Mouse (Mus musculus) T-helper 2 cell (primary cell): ENCODE results near the gene Atp8b5.

Source experiments
- in situ Hi-C: fragments of 300-600 bp; cut with MboI, MseI; formaldehyde crosslinking; loops from one replicate; pipeline ENCODE4 v1.15.1; 2025; ENCODE audit warnings: high pct_unique_total_duplicates

The Atp8b5 gene

GRCm38 (mm10) chr4:43266623-43267322 is at the start of gene Atp8b5:
TSS of gene Atp8b5 (plus strand) at chr4:43267159.
- in situ Hi-C loops = no loop called here

DNA sequence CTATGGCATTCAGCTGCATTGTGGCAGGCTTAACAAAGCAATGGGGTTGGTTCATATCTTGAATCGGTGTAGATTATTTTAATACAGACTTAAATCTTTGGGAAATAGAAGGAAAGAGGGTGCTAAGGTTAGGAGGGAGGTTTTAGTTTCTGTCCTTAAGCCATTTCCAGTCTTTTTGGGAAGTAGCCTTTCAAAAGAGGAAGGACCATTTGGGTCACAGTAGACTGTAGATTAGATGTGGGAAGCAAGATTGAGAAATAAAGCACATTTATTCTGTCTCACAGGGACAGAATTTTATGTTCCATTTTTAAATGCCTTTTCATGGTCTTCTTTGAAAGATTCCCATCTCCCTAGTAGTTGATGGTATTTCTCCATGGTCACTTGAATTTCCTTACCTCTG is 49.0 kb upstream of the Atp8b5 start:
- in situ Hi-C loops = no loop called here

GRCm38 (mm10) chr4:43231821-43232220 is 35.1 kb upstream of the Atp8b5 start:
- in situ Hi-C loops = no loop called here

GRCm38 (mm10) chr4:43232985-43233384 is 34.0 kb upstream of the Atp8b5 start:
- in situ Hi-C loops = no loop called here

DNA sequence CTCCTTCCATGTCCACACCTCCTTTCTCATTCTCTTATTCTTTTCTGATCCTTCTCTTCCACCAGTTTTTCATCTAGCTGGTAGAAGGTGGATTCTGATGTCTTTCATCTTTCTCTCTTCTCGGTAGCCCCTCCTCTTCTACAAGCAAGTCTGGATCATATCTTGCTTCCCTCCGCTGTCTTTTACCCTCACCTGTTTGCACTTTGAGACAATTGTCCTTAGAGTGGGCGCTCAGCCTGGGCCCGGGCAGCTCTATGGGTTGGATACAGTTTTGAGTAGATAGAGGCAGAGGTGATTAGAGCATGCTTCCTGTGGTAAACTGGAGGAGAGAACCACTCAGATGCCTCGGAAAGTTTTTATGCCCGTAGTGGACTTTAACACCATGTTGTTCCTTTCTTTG is 33.5 kb upstream of the Atp8b5 start:
- in situ Hi-C loops = no loop called here

DNA sequence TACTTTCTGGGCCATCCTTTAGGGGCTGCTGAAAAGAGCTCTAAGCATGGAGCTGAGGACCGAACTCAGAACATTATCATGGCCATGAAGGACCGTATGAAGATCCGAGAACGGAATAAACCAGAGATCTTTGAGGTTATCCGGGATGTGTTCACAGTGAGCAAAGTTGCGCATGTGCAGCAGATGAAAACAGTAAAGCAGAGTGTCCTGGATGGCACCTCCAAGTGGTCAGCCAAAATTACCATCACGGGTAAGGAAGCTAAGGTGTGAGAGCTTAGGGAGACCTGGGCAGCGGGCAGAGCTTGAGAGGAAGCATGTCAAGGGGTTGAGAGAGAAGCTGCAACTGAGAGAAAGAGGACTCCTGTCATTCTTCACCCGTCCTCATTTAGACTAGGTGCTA is 30.1 kb upstream of the Atp8b5 start:
- in situ Hi-C loops = no loop called here

DNA sequence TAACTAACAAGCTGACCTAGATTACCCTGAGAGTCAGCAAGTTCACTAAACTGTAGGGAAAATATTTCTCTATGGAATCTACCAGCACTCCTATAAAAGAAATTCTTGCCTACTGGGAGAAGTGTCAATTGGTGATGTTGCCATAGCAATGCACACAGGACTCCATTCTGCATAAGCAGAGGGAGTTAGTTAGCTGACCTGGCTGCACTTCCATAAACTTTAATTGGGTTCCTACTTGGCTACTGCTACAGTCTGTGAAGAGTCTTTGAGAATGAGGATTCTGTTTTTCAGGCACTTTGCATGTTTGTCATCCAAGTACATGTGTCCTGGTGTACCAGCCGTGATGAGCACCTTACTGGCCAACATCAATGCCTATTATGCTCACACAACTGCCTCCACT is 26.2 kb upstream of the Atp8b5 start:
- in situ Hi-C loops = no loop called here

GRCm38 (mm10) chr4:43244022-43244421 is 22.9 kb upstream of the Atp8b5 start:
- in situ Hi-C loops = no loop called here

DNA sequence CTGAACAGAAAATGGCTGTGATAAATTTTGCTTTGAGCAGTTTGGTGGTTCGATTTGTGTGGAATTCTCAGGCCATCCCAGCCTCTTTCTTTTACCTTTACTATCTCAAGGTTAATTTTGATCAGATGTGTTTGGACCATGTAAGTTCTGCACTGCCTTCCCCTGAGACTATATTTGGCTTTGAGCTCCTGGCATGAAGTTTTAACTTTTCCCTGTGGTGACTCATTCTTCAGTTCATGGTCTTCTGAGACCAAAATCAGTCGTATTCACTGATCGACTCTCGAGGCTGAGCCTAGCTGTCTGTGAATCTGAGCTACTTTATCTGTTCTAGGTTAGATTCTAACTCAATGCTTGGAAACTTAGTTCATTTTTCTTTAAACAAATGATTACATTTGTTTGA is 21.2 kb upstream of the Atp8b5 start:
- in situ Hi-C loops = no loop called here

- in situ Hi-C loops = no loop called here
These were observed 18.9 kb upstream of the Atp8b5 start for GRCm38 (mm10) chr4:43248026-43248425.

DNA sequence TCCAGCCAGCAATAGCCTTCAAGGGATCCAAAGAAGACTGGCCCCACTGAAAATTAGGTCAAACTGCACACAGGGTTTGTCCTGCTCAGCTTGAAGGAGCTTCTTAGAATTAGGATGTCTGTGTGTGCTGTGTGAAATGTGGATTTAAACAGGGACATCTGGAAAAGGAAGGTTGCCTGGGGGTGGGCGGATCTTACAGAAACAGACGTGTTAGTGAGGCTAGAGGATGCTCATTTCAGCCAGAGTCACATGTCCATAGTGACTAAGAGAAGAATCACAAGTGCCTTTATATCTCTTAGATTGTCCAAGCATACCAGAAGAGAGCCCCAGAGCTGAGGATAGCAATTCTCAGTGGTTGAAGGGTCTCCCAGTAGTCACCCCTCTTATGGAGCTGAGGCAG is 18.1 kb upstream of the Atp8b5 start:
- in situ Hi-C loops = no loop called here

DNA sequence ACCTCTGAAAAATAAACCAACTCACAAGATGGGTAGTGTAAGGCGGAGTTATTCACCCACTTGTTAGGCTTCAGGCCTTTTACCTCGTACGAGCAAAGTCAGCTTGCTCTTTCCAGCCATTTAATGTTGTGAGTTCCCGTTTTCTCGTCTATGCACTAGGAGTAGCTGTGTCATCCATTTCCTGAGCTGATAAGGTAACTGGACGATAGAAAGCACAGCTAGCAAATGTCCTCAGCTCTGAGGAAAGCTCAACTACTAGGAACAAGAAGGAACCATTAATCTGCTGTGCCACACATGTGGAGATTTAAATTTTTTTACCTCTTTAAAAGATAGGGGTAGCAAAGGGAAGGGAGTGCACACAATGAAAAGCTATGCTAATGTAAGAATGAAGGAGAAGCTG is 15.7 kb upstream of the Atp8b5 start:
- in situ Hi-C loops = no loop called here

GRCm38 (mm10) chr4:43257040-43257439 is 9.9 kb upstream of the Atp8b5 start:
- in situ Hi-C loops = no loop called here

DNA sequence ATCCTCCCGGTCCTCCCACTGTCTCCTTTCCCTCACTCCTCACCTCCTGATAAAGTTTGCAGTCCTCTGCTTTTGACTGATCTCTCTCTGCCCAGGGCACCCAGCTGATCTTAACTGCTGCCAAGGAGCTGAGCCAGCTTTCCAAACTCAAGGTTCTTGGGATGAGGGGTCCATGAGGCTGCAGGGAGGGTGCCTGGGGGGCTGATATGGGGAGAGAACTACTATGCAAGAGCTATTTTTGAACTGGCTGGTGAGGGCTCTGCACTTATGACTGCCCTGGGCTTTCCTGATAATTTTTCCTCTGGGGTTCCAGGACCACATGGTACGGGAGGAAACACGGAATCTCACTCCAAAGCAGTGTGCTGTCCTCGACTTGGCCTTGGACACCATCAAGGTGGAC is 8.4 kb upstream of the Atp8b5 start:
- in situ Hi-C loops = no loop called here

DNA sequence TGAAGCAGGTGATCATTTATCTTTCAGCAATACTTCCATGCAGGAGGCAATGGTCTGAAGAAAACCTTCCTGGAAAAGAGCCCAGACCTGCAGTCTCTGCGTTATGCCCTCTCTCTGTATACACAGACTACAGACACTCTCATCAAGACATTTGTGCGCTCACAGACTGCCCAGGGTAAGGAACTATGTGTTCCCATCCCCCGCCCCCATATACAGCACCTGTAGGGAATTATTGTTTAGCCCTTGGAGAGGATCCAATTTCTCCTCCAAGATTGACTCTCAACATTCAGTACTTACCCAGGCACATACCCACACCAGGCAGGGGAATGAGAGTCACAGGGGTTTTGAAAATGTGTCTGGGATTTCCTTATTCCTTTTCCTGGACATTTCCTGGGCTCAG is 7.5 kb upstream of the Atp8b5 start:
- in situ Hi-C loops = no loop called here

DNA sequence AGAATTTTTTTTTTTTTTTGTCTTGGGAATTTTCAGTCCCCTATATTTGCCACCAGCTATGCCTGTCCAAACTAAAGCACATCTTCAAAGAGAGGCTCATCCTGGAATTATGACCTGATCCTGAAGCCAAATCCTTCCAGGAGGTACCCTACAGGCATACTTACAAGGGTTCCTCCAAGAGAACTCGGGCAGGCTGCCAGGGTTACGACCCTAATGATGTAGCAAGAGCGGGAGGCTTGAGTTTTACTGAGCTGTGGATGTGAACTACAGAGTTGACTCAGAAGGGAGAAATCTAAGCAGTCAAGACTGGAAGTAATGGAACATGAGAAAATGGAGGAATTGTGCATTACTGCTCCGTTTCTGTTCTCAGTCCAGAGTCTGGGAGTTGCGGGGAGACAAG is 6.9 kb upstream of the Atp8b5 start:
- in situ Hi-C loops = no loop called here

DNA sequence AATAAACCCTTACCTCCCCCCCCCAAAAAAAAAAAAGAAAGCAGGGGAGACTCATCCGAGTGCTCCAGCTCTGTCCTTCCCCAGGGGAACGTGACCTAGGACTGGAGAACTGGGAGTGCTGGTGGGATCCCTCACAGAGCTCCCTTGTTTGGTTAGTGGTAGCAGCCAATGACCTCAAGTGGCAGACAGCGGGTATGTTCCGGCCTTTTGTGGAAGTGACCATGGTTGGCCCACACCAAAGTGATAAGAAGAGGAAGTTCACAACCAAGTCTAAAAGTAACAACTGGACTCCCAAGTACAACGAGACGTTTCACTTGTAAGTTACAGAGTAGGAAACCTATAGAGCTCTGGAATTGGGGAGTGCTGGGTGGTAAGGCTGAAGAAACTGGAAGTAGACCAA is 4.1 kb upstream of the Atp8b5 start:
- in situ Hi-C loops = no loop called here

- in situ Hi-C loops = no loop called here
These were observed 813 bp upstream of the Atp8b5 start for GRCm38 (mm10) chr4:43266146-43266545.

GRCm38 (mm10) chr4:43267323-43267658 is 332 bp downstream of the Atp8b5 start:
- in situ Hi-C loops = no loop called here

GRCm38 (mm10) chr4:43285476-43285875 is 18.5 kb downstream of the Atp8b5 start:
- in situ Hi-C loops = no loop called here

DNA sequence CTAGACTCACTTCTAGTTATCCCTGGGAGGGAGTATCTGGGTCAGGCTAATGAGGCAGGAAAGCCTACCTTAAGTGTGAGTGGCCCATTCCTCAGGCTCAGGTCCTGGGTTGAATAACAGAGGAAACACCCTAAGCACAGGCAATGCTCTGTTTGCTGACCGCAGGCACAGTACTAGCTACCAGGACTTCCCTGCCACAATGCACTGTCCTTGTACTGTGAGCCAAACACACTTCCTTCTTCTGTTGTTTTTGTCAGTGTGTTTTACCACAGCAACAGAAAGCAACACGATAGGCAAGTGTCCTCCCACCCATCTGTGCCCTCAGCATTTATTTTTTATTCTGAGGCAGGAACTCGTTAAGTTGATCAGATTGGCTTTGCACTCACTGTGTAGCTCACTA is 20.3 kb downstream of the Atp8b5 start:
- in situ Hi-C loops = no loop called here

- in situ Hi-C loops = no loop called here
These were observed 27.0 kb downstream of the Atp8b5 start for GRCm38 (mm10) chr4:43294001-43294400.

DNA sequence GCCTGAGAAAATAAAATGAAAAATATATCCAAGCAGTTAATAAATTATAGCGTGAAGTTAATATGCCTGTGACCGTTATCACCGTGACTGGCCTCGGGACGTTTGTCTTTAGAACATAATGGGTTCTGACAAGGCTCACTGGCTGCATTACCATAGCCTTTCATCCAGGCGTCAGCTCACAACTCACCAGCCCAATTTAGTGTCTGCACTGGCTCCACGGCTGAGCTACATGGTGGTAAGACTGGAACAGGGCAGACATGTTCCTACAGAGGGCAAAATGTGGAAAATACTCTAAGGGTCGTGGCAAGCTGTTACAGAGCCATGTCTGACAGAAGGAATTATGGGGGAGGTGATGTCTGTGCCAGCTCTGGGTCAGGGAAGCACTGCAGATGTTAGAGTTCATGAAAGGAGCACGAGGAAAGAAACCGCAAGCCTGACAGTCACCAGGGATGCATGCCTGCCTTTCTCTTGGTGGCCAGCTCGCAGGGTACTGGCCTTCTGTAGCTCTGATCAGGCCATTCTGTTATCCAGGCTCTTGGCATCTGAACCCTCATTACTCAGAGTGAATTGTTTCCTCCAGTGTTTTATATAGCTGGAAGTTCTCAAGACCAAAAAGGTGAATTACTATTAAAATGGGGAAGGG is 42.9 kb downstream of the Atp8b5 start:
- in situ Hi-C loops = no loop called here

GRCm38 (mm10) chr4:43321536-43321935 is 54.6 kb downstream of the Atp8b5 start:
- in situ Hi-C loops = no loop called here
